Mouse (Mus musculus): ENCODE data around the gene Samd11.

DNA sequence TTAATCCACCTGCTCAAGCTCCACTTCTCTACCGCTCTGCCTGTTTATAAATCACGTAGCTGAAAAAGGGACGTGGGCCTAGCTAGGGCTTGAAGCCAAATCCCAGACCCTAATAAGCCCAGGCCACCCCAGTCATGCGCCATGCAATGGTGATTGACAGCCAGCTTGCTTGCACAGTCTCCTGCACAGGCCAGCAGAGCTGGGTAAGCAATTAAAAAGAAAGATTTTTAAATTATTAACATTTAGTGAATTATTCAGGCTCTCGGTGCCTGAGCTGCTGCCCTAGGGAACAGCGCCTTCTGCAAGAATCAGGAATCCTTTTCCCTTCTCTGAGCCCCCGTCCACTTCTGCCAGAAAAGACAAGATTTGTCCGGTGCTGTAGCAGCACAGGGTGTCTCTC lies 4.4 kb downstream of the Samd11 start:
- TF ChIP-seq CTCF (IDR thresholded peaks at IDR 0.05; ENCODE audit: low read depth) (no peak), EP300 (IDR thresholded peaks at IDR 0.05; ENCODE audit: low read depth) (no peak)

Data from liver, postnatal 0 days (tissue).